Mouse (Mus musculus): Measurements from ENCODE around the gene Akap9.

DNA sequence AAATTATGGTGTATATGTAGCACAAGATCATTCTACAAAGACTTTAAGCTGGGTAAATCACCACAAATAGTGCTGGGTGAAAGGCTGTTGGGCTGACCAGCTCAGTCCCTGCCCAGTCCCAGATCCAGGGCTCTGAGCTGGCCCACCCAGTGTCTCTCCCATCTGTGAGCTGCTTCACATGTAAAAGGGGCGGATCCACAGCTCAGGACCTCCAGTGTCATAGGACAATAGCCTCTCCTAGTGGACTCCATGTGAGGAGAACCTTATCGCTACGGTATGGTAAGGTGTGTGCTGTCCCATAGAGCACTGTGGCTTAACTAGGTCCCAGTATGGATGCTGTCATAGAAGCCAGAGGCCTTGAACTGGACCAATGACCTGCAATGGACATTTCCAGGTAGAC lies 3.8 kb downstream of the Akap9 start:
- no peak for TF ChIP-seq CTCF (IDR thresholded peaks at IDR 0.05; ENCODE audit: extremely low read depth, insufficient read length, insufficient replicate concordance, low read depth, low read length)
- no peak for TF ChIP-seq POLR2A (IDR thresholded peaks at IDR 0.05; ENCODE audit: low read depth, low read length)
